Mouse (Mus musculus) G1E (cell line): ENCODE results near the gene Epsti1.

Source experiments
- CTCF ChIP-seq: IDR thresholded peaks from 2 replicates; pipeline ENCODE4 v1.5.1; 2012; ENCODE audit warnings: low read depth, low read length, inconsistent platforms, mixed read lengths
- GATA1 ChIP-seq: IDR thresholded peaks from 2 replicates; pipeline ENCODE4 v1.6.1; 2012; ENCODE audit warnings: borderline replicate concordance, low read length, inconsistent platforms, mixed read lengths
- POLR2AphosphoS5 ChIP-seq: IDR thresholded peaks from 2 replicates; pipeline ENCODE4 v1.6.1; 2012; ENCODE audit warnings: low read depth, low read length, inconsistent platforms; ENCODE audit not compliant: insufficient replicate concordance
- TAL1 ChIP-seq: conservative IDR thresholded peaks from 2 replicates; pipeline ENCODE4 v1.6.1; 2012; ENCODE audit warnings: low read depth, low read length, inconsistent platforms, mixed read lengths

DNA sequence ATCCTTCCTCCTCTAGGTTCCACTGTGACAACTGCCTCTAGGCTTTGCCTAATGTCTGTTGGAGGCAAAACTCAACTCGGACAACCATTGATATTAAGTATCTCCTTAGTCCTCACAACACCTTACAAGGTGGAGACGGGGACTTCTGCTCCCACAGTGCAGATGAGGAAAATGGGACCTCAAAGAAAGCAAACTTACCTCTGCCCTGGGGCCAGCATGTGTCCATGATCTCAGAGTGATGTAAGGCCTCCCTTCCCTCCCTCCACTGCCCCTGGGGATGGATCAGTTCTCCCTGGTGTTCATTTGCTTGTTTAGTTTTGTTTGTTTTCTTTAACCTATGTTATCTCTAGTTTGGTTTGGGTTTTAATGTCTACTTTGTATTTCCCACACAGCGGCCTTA is 1.5 kb upstream of the Epsti1 start:
- TF ChIP-seq CTCF (no peak), TAL1 (no peak), GATA1 (no peak), POLR2AphosphoS5 (no peak)
